ENCODE assay signal across 18 mouse cellular contexts in the genomic region with DNA sequence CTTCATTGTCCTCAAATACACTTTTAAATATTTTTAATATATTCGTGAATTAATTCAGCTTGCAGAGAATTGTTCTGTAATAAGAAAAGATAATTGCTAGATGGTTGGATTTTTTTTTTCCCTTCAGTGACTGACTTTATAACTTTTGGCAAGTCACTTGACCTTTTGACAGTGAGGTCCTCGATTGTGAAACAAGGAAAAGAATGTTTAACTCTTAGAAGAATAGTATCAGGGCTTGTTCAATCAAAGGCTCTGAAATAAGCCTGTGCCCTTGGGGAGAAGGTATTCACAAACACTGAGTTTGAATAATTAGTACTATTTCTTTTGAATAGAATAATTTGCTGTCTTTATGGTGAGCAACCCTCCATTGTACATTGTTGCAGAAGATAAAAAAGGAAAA. TPM values are rescaled to one million over a fixed set of nuclear protein-coding genes. Genes with fewer than 3 reads are reported as not detected.
DNase-seq lines count a peak whose midpoint lies in the region; ATAC-seq and TF ChIP-seq lines count a peak whose summit lies in the region.
"Had no signal": no experiment of that assay in that cellular context is flagged by ENCODE, and none has a peak within 500 bp of the region (broad histone marks: within the 10 kb centered on the region; RNA-seq: fewer than 3 reads in every experiment).

No protein-coding gene starts in this region.

- DNase-seq in embryo, embryonic 10.5 days (ENCODE audit: low spot score) = peak; percentile 9
- DNase-seq in embryo, embryonic 9.5 days (ENCODE audit: extremely low spot score) = no peak
- peak; percentile 25 to 45 for DNase-seq in heart, adult 9 months (ENCODE audit: low spot score in 2 of 2)
- DNase-seq in heart, postnatal 14 days = no peak
- peak; percentile 10 for DNase-seq in midbrain, embryonic 14.5 days
- DNase-seq in midbrain, postnatal 0 days (ENCODE audit: low spot score) = no peak
- DNase-seq in MN1 (ENCODE audit: low spot score) = no peak
- DNase-seq: adrenal gland, postnatal 25 days; cerebellum, postnatal 14 days; layer of hippocampus, adult 9-11 months; liver; thymus, postnatal 36 days had no signal

- no peak overlapping the region for H3K4me3 ChIP-seq in midbrain, embryonic 14.5 days (replicated peaks; ENCODE audit: low read depth, low read length)
- H3K4me3 ChIP-seq in midbrain, postnatal 0 days (ENCODE audit: low read depth, low read length) = no peak overlapping the region
- no peak overlapping the region for H3K4me3 ChIP-seq in hindbrain, embryonic 16.5 days (ENCODE audit: low read length)
- H3K4me3 ChIP-seq: embryonic facial prominence, embryonic 15.5 days; forebrain, embryonic 13.5 days; hindbrain, embryonic 10.5 days; neural tube, embryonic 13.5 days had no signal

- H3K9ac ChIP-seq in midbrain, embryonic 14.5 days (replicated peaks; ENCODE audit: low read length) = no peak overlapping the region
- no peak overlapping the region for H3K9ac ChIP-seq in midbrain, postnatal 0 days (replicated peaks; ENCODE audit: low read length, poor library complexity, severe bottlenecking)
- H3K9ac ChIP-seq in hindbrain, embryonic 16.5 days (ENCODE audit: low read depth, low read length) = no peak overlapping the region
- H3K9ac ChIP-seq: embryonic facial prominence, embryonic 15.5 days; forebrain, embryonic 13.5 days; neural tube, embryonic 13.5 days had no signal

- ATAC-seq in midbrain, embryonic 14.5 days (ENCODE audit: low FRiP score, low TSS enrichment) = no peak
- no peak for ATAC-seq in midbrain, postnatal 0 days (ENCODE audit: low FRiP score)
- no peak for ATAC-seq in hindbrain, embryonic 16.5 days
- ATAC-seq: forebrain, embryonic 13.5 days had no signal

- no peaks in the 10 kb centered on the region for H3K27me3 ChIP-seq in midbrain, embryonic 14.5 days (ENCODE audit: control insufficient read depth, insufficient read depth, low read length)
- H3K27me3 ChIP-seq in midbrain, postnatal 0 days (ENCODE audit: insufficient read depth, low read length) = no peaks in the 10 kb centered on the region
- no peaks in the 10 kb centered on the region for H3K27me3 ChIP-seq in hindbrain, embryonic 16.5 days (replicated peaks; ENCODE audit: control insufficient read depth, insufficient read depth, low read length)
- H3K27me3 ChIP-seq: embryonic facial prominence, embryonic 15.5 days; forebrain, embryonic 13.5 days; neural tube, embryonic 13.5 days had no signal

- H3K4me1 ChIP-seq in midbrain, embryonic 14.5 days (ENCODE audit: control insufficient read depth, insufficient read depth, low read length) = 0 out of 2 replicates have a peak, but pooled peaks cover 3% of the 10 kb centered on the region
- no peaks in the 10 kb centered on the region for H3K4me1 ChIP-seq in midbrain, postnatal 0 days (ENCODE audit: insufficient read depth, low read length)
- H3K4me1 ChIP-seq in hindbrain, embryonic 16.5 days (ENCODE audit: control insufficient read depth, insufficient read depth, low read depth, low read length) = no peaks in the 10 kb centered on the region
- H3K4me1 ChIP-seq: embryonic facial prominence, embryonic 15.5 days; forebrain, embryonic 13.5 days had no signal

- H3K4me2 ChIP-seq in midbrain, embryonic 14.5 days (ENCODE audit: low read length) = no peak overlapping the region
- H3K4me2 ChIP-seq in midbrain, postnatal 0 days (ENCODE audit: low read depth, low read length, poor library complexity, severe bottlenecking) = no peak overlapping the region
- no peak overlapping the region for H3K4me2 ChIP-seq in hindbrain, embryonic 16.5 days (ENCODE audit: low read length)
- H3K4me2 ChIP-seq: embryonic facial prominence, embryonic 15.5 days; forebrain, embryonic 13.5 days; neural tube, embryonic 13.5 days had no signal

- intact Hi-C loops in heart, postnatal 14 days (cut with DNase I) = no loop called here

- H3K27ac ChIP-seq in midbrain, embryonic 14.5 days (replicated peaks; ENCODE audit: low read depth, low read length) = no peak overlapping the region
- no peak overlapping the region for H3K27ac ChIP-seq in midbrain, postnatal 0 days (ENCODE audit: low read depth, low read length)
- H3K27ac ChIP-seq in hindbrain, embryonic 16.5 days (ENCODE audit: low read depth, low read length) = no peak overlapping the region
- H3K27ac ChIP-seq: forebrain, embryonic 13.5 days; neural tube, embryonic 13.5 days; stomach, postnatal 0 days had no signal

- 39% methylated on average over 2 of the region's 2 CpGs for WGBS in midbrain, embryonic 14.5 days
- WGBS in midbrain, postnatal 0 days = 48% methylated on average over 2 of the region's 2 CpGs
- WGBS in hindbrain, embryonic 16.5 days = 41% methylated on average over 2 of the region's 2 CpGs

- no peaks in the 10 kb centered on the region for H3K9me3 ChIP-seq in midbrain, embryonic 14.5 days (ENCODE audit: control insufficient read depth, low read length)
- no peaks in the 10 kb centered on the region for H3K9me3 ChIP-seq in midbrain, postnatal 0 days (ENCODE audit: low read length)
- no peaks in the 10 kb centered on the region for H3K9me3 ChIP-seq in hindbrain, embryonic 16.5 days (ENCODE audit: control insufficient read depth, low read length)
- H3K9me3 ChIP-seq: embryonic facial prominence, embryonic 15.5 days; forebrain, embryonic 13.5 days; hindbrain, embryonic 10.5 days; neural tube, embryonic 13.5 days had no signal

- no peak for TF ChIP-seq CTCF in midbrain, postnatal 0 days (IDR thresholded peaks at IDR 0.05)

- H3K36me3 ChIP-seq in midbrain, embryonic 14.5 days (ENCODE audit: control insufficient read depth, insufficient read depth, low read length) = no peaks in the 10 kb centered on the region
- no peaks in the 10 kb centered on the region for H3K36me3 ChIP-seq in midbrain, postnatal 0 days (ENCODE audit: insufficient read depth, low read length)
- H3K36me3 ChIP-seq in hindbrain, embryonic 16.5 days (ENCODE audit: control insufficient read depth, insufficient read depth, low read length) = no peaks in the 10 kb centered on the region
- H3K36me3 ChIP-seq: embryonic facial prominence, embryonic 15.5 days; hindbrain, embryonic 10.5 days; neural tube, embryonic 13.5 days had no signal

RNA-seq across cellular contexts. Expression of a gene that starts 21.9 kb away (rescaled TPM):
- 100 to 1,000 TPM; 303 to 323 TPM for total RNA-seq in heart, postnatal 14 days (2021)
- 12.4 and 23.8 TPM in 2 replicates for polyA plus RNA-seq in midbrain, embryonic 14.5 days (2014; fragmentation: Nextera tagmentation; extraction: Ambion mirVana)
- 40.6 and 46.1 TPM in 2 replicates for total RNA-seq in midbrain, postnatal 0 days (2014; rRNA removed)
- 11.5 and 12.0 TPM in 2 replicates for polyA plus RNA-seq in midbrain, postnatal 0 days (2015; fragmentation: Nextera tagmentation; extraction: Ambion mirVana)
- 15.4 and 19.1 TPM in 2 replicates for polyA plus RNA-seq in hindbrain, embryonic 16.5 days (2015; fragmentation: Nextera tagmentation; extraction: Ambion mirVana)

Comparison
In these comparisons a context has a peak if more than half of its experiments do, and no peak if none do; other contexts are left out.
1. DNase-seq: peak in embryo, embryonic 10.5 days (single experiment), heart, adult 9 months (2 of 2) and midbrain, embryonic 14.5 days (single experiment); none in embryo, embryonic 9.5 days (single experiment), heart, postnatal 14 days (0 of 2), midbrain, postnatal 0 days (single experiment) and MN1 (single experiment).